Mouse (Mus musculus) MEL (cell line): Measurements from ENCODE around the gene Acd. TPM values are rescaled to one million over a fixed set of nuclear protein-coding genes. Genes with fewer than 3 reads are reported as not detected.

Experiments used
- DNase-seq: peaks from one replicate; pipeline ENCODE4 v3.0.0; 2011; ENCODE audit warnings: low read depth, low spot score
- H3K27ac ChIP-seq: 2 replicates; pipeline ENCODE4 v1.5.1; 2012; ENCODE audit warnings: low read depth, mild to moderate bottlenecking, control low read depth, low read length, moderate library complexity; ENCODE audit not compliant: control insufficient read depth
- H3K27me3 ChIP-seq, 2 experiments: fragments of 150-350 bp in 1 of 2; sonication (generic) in 1 of 2; 2 replicates each; pipeline ENCODE4 v1.6.1; 2012; ENCODE audit warnings: low read length in 2 of 2, mild to moderate bottlenecking in 2 of 2, improper control_type of control experiment in 1 of 2, moderate library complexity in 1 of 2; ENCODE audit not compliant: insufficient read depth in 2 of 2, control insufficient read depth in 1 of 2
- H3K36me3 ChIP-seq, 2 experiments: 2 replicates each; pipeline ENCODE4 v1.6.1; 2012 to 2014; ENCODE audit warnings: low read length in 2 of 2, improper control_type of control experiment in 1 of 2, inconsistent platforms in 1 of 2, mild to moderate bottlenecking in 1 of 2; ENCODE audit not compliant: insufficient read depth in 2 of 2, control insufficient read depth in 1 of 2
- H3K4me1 ChIP-seq, 2 experiments: fragments of 150-350 bp in 1 of 2; sonication (generic) in 1 of 2; 2 replicates each; pipeline ENCODE4 v1.6.1; 2012; ENCODE audit warnings: low read length in 2 of 2, improper control_type of control experiment in 1 of 2, mild to moderate bottlenecking in 1 of 2; ENCODE audit not compliant: insufficient read depth in 2 of 2, control insufficient read depth in 1 of 2
- H3K4me3 ChIP-seq, 2 experiments: fragments of 150-350 bp in 1 of 2; sonication (generic) in 1 of 2; 2 replicates each; pipeline ENCODE4 v1.5.1; 2012; ENCODE audit warnings: low read depth in 2 of 2, low read length in 2 of 2, mild to moderate bottlenecking in 2 of 2, moderate library complexity in 2 of 2, control low read depth in 1 of 2, improper control_type of control experiment in 1 of 2; ENCODE audit not compliant: control insufficient read depth in 1 of 2, insufficient read depth in 1 of 2
- H3K79me2 ChIP-seq: 2 replicates; pipeline ENCODE4 v1.6.1; 2012; ENCODE audit warnings: mild to moderate bottlenecking, low read length, moderate library complexity; ENCODE audit not compliant: control insufficient read depth, poor library complexity, insufficient read depth
- H3K9ac ChIP-seq: 2 replicates; pipeline ENCODE4 v1.6.1; 2012; ENCODE audit warnings: low read depth, mild to moderate bottlenecking, control low read depth, low read length, moderate library complexity; ENCODE audit not compliant: control insufficient read depth, poor library complexity, severe bottlenecking
- H3K9me3 ChIP-seq: fragments of 150-350 bp; sonication (generic); replicated peaks from 2 replicates; pipeline ENCODE4 v1.6.1; 2012; ENCODE audit warnings: mild to moderate bottlenecking, low read length, improper control_type of control experiment, moderate library complexity; ENCODE audit not compliant: insufficient read depth
- BHLHE40 ChIP-seq: IDR thresholded peaks from 2 replicates; pipeline ENCODE4 v1.6.1; 2012; ENCODE audit warnings: low read depth, mild to moderate bottlenecking, inconsistent platforms, low read length, improper control_type of control experiment, borderline replicate concordance
- CTCF ChIP-seq, 3 experiments: IDR thresholded peaks in 2 of 3; conservative IDR thresholded peaks in 1 of 3; 2 replicates each; pipeline ENCODE4 v1.5.1; 2011 to 2012; ENCODE audit warnings: low read length in 3 of 3, low read depth in 2 of 3, mild to moderate bottlenecking in 2 of 3, improper control_type of control experiment in 1 of 3, inconsistent platforms in 1 of 3, mixed read lengths in 1 of 3, moderate library complexity in 1 of 3; ENCODE audit not compliant: control insufficient read depth in 1 of 3, insufficient read depth in 1 of 3, poor library complexity in 1 of 3, severe bottlenecking in 1 of 3
- E2F4 ChIP-seq: IDR thresholded peaks from 2 replicates; pipeline ENCODE4 v1.6.1; 2011; ENCODE audit warnings: low read depth, low read length, improper control_type of control experiment, borderline replicate concordance
- ETS1 ChIP-seq: IDR thresholded peaks from 2 replicates; pipeline ENCODE4 v1.6.1; 2012; ENCODE audit warnings: low read depth, mild to moderate bottlenecking, inconsistent platforms, low read length, improper control_type of control experiment, moderate library complexity
- HCFC1 ChIP-seq: IDR thresholded peaks from 2 replicates; pipeline ENCODE4 v1.6.1; 2012; ENCODE audit warnings: low read depth, mild to moderate bottlenecking, inconsistent platforms, low read length, improper control_type of control experiment, moderate library complexity
- KAT2A ChIP-seq: conservative IDR thresholded peaks from 2 replicates; pipeline ENCODE4 v1.6.1; 2012; ENCODE audit warnings: low read depth, low read length, improper control_type of control experiment, inconsistent platforms
- MAZ ChIP-seq: IDR thresholded peaks from 2 replicates; pipeline ENCODE4 v1.6.1; 2012; ENCODE audit warnings: low read depth, mild to moderate bottlenecking, inconsistent platforms, low read length, improper control_type of control experiment
- MEF2A ChIP-seq: IDR thresholded peaks from 2 replicates; pipeline ENCODE4 v1.6.1; 2014; ENCODE audit warnings: low read depth, mild to moderate bottlenecking, inconsistent platforms, low read length, improper control_type of control experiment; ENCODE audit not compliant: poor library complexity, insufficient replicate concordance, severe bottlenecking; ENCODE audit errors: extremely low read depth
- MXI1 ChIP-seq: IDR thresholded peaks from 2 replicates; pipeline ENCODE4 v1.6.1; 2011; ENCODE audit warnings: mild to moderate bottlenecking, low read depth, low read length, improper control_type of control experiment
- MYB ChIP-seq: IDR thresholded peaks from 2 replicates; pipeline ENCODE4 v1.6.1; 2011; ENCODE audit warnings: mild to moderate bottlenecking, low read depth, low read length, improper control_type of control experiment
- MYC ChIP-seq: IDR thresholded peaks from 2 replicates; pipeline ENCODE4 v1.6.1; 2011; ENCODE audit warnings: low read depth, mild to moderate bottlenecking, low read length, improper control_type of control experiment, moderate library complexity
- NELFE ChIP-seq: IDR thresholded peaks from 2 replicates; pipeline ENCODE4 v1.6.1; 2011; ENCODE audit warnings: low read depth, low read length, improper control_type of control experiment
- NRF1 ChIP-seq: IDR thresholded peaks from 2 replicates; pipeline ENCODE4 v1.6.1; 2014; ENCODE audit warnings: low read depth, mild to moderate bottlenecking, inconsistent platforms, low read length, improper control_type of control experiment, moderate library complexity; ENCODE audit not compliant: poor library complexity, insufficient read depth, severe bottlenecking
- RAD21 ChIP-seq: IDR thresholded peaks from 2 replicates; pipeline ENCODE4 v1.6.1; 2011; ENCODE audit warnings: mild to moderate bottlenecking, low read depth, low read length, improper control_type of control experiment
- SIN3A ChIP-seq: IDR thresholded peaks from 2 replicates; pipeline ENCODE4 v1.6.1; 2012; ENCODE audit warnings: low read length, improper control_type of control experiment, inconsistent platforms
- SMC3 ChIP-seq: IDR thresholded peaks from 2 replicates; pipeline ENCODE4 v1.6.1; 2011; ENCODE audit warnings: low read depth, low read length, improper control_type of control experiment
- TCF12 ChIP-seq: IDR thresholded peaks from 2 replicates; pipeline ENCODE4 v1.6.1; 2014; ENCODE audit warnings: low read depth, mild to moderate bottlenecking, inconsistent platforms, low read length, improper control_type of control experiment, moderate library complexity
- UBTF ChIP-seq: IDR thresholded peaks from 2 replicates; pipeline ENCODE4 v1.6.1; 2012; ENCODE audit warnings: low read depth, mild to moderate bottlenecking, inconsistent platforms, low read length, improper control_type of control experiment, moderate library complexity, borderline replicate concordance; ENCODE audit not compliant: insufficient read depth
- USF1 ChIP-seq: IDR thresholded peaks from 2 replicates; pipeline ENCODE4 v1.6.1; 2014; ENCODE audit warnings: low read depth, mild to moderate bottlenecking, inconsistent platforms, low read length, improper control_type of control experiment, moderate library complexity
- ZKSCAN1 ChIP-seq: IDR thresholded peaks from 2 replicates; pipeline ENCODE4 v1.6.1; 2012; ENCODE audit warnings: low read depth, mild to moderate bottlenecking, inconsistent platforms, low read length, improper control_type of control experiment, moderate library complexity
- ZNF384 ChIP-seq: IDR thresholded peaks from 2 replicates; pipeline ENCODE4 v1.6.1; 2012; ENCODE audit warnings: low read depth, mild to moderate bottlenecking, inconsistent platforms, low read length, improper control_type of control experiment
- polyA plus RNA-seq, 2 experiments: library from polyadenylated mRNA; stranded (reverse) in 1 of 2; unstranded in 1 of 2; fragments of >175 nt in 1 of 2; fragments of >200 nt in 1 of 2; gene quantifications; 2 replicates each; pipeline versions ENCODE4 v1.2.1 to v1.2.4; 2012; ENCODE audit warnings: low replicate concordance in 2 of 2, low read depth in 1 of 2; ENCODE audit not compliant: insufficient read length in 2 of 2, insufficient read depth in 1 of 2, missing spikeins in 1 of 2
- total RNA-seq: library from RNA; depleted of rRNA; stranded (reverse); fragments of 300-350 nt; gene quantifications from 2 replicates; pipeline ENCODE4 v1.2.3, GENCODE M21; 2012

The Acd gene
- total and polyA plus RNA-seq, 3 experiments: 7.5 to 53.9 TPM; not detected in 1

DNA sequence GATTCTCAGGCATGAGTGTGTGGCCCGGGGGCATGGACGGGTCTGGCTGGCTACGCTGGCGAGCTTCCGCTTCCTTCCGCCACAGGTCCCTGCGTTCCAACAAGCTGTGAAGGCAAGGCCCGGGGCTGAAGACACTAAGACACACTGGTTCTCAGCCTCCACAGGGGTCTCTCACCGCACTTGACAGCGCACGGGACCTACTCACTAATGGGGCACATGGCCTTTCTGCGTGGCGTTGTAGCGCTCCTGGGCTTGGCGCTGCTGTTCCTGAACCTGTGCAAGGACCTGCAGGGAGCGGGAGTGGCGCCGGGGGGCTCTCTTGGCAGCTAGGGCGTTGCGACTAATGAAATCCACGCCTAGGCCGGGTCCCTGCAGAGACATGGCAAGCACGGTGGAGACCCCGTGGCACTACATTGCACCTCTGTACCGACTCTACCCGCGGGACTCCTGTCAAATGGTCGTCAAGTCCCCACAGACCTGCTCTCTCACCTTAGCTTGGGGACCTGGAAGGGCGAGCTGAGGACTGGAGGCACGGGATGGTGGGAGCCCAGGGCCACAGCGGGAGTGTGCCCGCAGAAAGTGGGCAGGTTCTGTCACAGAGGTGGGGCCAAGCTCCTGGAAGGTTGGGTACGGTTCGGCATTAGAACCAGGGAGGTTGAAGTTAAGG, 3.4 kb upstream of the Acd start:
- Histone ChIP-seq H3K27ac (no peak overlapping the region), H3K4me1 (peaks cover 5 to 19% of the 10 kb centered on the region in 2 experiments; a peak in 3 of 4 replicates), H3K9me3 (no peaks in the 10 kb centered on the region), H3K4me3 (no peak overlapping the region), H3K79me2 (peaks cover 18% of the 10 kb centered on the region), H3K9ac (no peak overlapping the region), H3K36me3 (peaks cover 0 to 11% of the 10 kb centered on the region in 2 experiments; a peak in 2 of 4 replicates), H3K27me3 (no peaks in the 10 kb centered on the region)
- no peak for DNase-seq
- TF ChIP-seq ZKSCAN1 (no peak), MYB (no peak), ZNF384 (no peak), E2F4 (no peak), USF1 (no peak), MXI1 (no peak), UBTF (no peak), NRF1 (no peak), SIN3A (no peak), ETS1 (no peak)

DNA sequence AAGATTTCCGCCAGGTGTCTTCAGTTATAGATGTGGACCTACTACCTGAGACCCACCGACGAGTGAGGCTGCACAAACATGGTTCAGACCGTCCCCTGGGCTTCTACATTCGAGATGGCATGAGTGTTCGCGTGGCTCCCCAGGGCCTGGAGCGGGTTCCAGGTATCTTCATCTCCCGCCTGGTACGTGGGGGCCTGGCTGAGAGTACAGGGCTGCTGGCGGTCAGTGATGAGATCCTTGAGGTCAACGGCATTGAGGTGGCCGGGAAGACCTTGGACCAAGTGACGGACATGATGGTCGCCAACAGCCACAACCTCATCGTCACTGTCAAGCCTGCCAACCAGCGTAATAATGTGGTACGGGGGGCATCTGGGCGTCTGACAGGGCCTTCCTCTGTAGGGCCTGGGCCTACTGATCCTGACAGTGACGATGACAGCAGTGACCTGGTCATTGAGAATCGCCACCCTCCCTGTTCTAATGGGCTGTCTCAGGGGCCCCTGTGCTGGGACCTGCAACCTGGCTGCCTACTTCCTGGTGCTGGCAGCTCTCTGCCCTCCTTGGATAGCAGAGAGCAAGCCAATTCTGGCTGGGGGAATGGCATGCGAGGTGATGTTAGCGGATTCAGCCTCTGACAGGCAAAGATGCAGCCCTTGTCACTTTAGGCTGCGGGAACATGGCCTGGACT, 2.0 kb upstream of the Acd start:
- Histone ChIP-seq H3K27ac (no peak overlapping the region), H3K79me2 (peaks cover 17% of the 10 kb centered on the region), H3K36me3 (peaks cover 0 to 11% of the 10 kb centered on the region in 2 experiments; a peak in 2 of 4 replicates), H3K4me1 (peaks cover 5 to 15% of the 10 kb centered on the region in 2 experiments; a peak in 3 of 4 replicates), H3K4me3 (no peak overlapping the region), H3K9me3 (no peaks in the 10 kb centered on the region), H3K9ac (no peak overlapping the region), H3K27me3 (no peaks in the 10 kb centered on the region)
- no peak for DNase-seq
- TF ChIP-seq MEF2A (no peak), ETS1 (no peak), HCFC1 (no peak), ZKSCAN1 (no peak), NELFE (no peak), BHLHE40 (no peak), MYB (no peak), CTCF (IDR thresholded peaks at IDR 0.05 in 2 of 3, conservative IDR thresholded peaks at IDR 0.05 in 1 of 3; ENCODE audit: control insufficient read depth in 1 of 3, insufficient read depth in 1 of 3, low read depth in 2 of 3, low read length in 3 of 3, poor library complexity in 1 of 3, severe bottlenecking in 1 of 3) (no peak), TCF12 (no peak), SIN3A (no peak), MAZ (no peak), KAT2A (no peak), SMC3 (no peak), MYC (no peak), NRF1 (no peak), RAD21 (no peak), E2F4 (no peak)
